Mouse (Mus musculus) liver, postnatal 0 days (tissue): ENCODE measurements around the gene Mpdz. TPM values are rescaled to one million over a fixed set of nuclear protein-coding genes. Genes with fewer than 3 reads are reported as not detected.

Experiments
- ATAC-seq: fragments of 200-750 bp; cut with Nextera tagmentation; 2 replicates; pipeline ENCODE4 v1.8.0; 2017; ENCODE audit warnings: mild to moderate bottlenecking, moderate library complexity
- DNase-seq: peaks from one replicate; pipeline ENCODE4 v3.0.0-alpha.2; 2016
- H3K27ac ChIP-seq: fragments of 300-500 bp; sonication (generic); 2 replicates; pipeline ENCODE4 v1.5.1; 2014; ENCODE audit warnings: antibody characterized with exemption, moderate library complexity, mild to moderate bottlenecking, low read depth
- H3K27me3 ChIP-seq: fragments of 300-500 bp; sonication (generic); 2 replicates; pipeline ENCODE4 v1.6.1; 2014; ENCODE audit warnings: low read length, control low read depth, mixed read lengths; ENCODE audit not compliant: insufficient read depth
- H3K36me3 ChIP-seq: fragments of 300-500 bp; sonication (generic); replicated peaks from 2 replicates; pipeline ENCODE4 v1.6.1; 2014; ENCODE audit warnings: mild to moderate bottlenecking, control low read depth, low read length, moderate library complexity, mixed read lengths; ENCODE audit not compliant: insufficient read depth
- H3K4me1 ChIP-seq: fragments of 300-500 bp; sonication (generic); 2 replicates; pipeline ENCODE4 v1.6.1; 2014; ENCODE audit warnings: antibody characterized with exemption, mild to moderate bottlenecking, control low read depth; ENCODE audit not compliant: insufficient read depth
- H3K4me2 ChIP-seq: fragments of 300-500 bp; sonication (generic); 2 replicates; pipeline ENCODE4 v1.6.1; 2014; ENCODE audit warnings: low read depth, mild to moderate bottlenecking, low read length, moderate library complexity, mixed read lengths
- H3K4me3 ChIP-seq: fragments of 300-500 bp; sonication (generic); 2 replicates; pipeline ENCODE4 v1.5.1; 2014; ENCODE audit warnings: low read depth, low read length
- H3K9ac ChIP-seq: fragments of 300-500 bp; sonication (generic); replicated peaks from 2 replicates; pipeline ENCODE4 v1.6.1; 2014; ENCODE audit warnings: mild to moderate bottlenecking, moderate library complexity
- H3K9me3 ChIP-seq: fragments of 300-500 bp; sonication (generic); 2 replicates; pipeline ENCODE4 v1.6.1; 2016; ENCODE audit warnings: mild to moderate bottlenecking, control low read depth, low read length, mixed read lengths
- CTCF ChIP-seq: sonication (generic); IDR thresholded peaks from 2 replicates; pipeline ENCODE4 v1.5.1; 2016; ENCODE audit warnings: antibody characterized with exemption, low read depth
- EP300 ChIP-seq: IDR thresholded peaks from 2 replicates; pipeline ENCODE4 v1.6.1; 2016; ENCODE audit warnings: antibody characterized with exemption, low read depth, mild to moderate bottlenecking
- WGBS: fragments of 180-500 bp; shearing (Covaris S2); extraction: QIAGEN DNeasy Blood & Tissue Kit; methylation state at CpG from one replicate; pipeline ENCODE4 v1.1.7; 2014; ENCODE audit not compliant: insufficient replicate concordance; 5-methylcytosine and 5-hydroxymethylcytosine counted together
- polyA plus RNA-seq: library from polyadenylated mRNA; unstranded; fragments of >200 nt; fragmentation: Nextera tagmentation; extraction: Ambion mirVana; gene quantifications from 2 replicates; pipeline ENCODE4 v1.2.1, GENCODE M21; 2015

Mpdz gene
- polyA plus RNA-seq, 1 experiment from 2014 or later: 2.7 TPM

DNA sequence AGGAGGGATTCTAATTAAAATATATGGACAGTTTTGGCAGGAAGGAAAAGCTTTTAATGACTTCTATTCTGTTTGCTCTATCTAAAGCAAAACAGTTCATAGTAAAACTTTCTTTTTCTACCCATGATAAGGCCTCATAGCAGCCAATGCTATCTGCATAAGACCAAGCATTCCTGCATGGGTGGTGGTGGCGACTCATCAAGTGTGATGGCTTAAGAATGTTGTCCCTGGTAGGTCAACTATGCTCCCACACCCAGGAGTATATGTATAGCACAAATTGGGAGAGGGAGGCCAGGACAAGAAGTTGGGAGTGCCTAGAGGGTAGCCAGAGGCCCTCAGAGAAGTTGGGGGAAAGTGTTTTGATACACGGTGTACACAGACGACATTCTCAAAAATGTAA is 140.6 kb downstream of the Mpdz start:
- no peak overlapping the region for H3K27ac ChIP-seq
- no peak overlapping the region for H3K4me3 ChIP-seq
- DNase-seq (no peak), ATAC-seq (no peak)
- no peak overlapping the region for H3K4me2 ChIP-seq
- no peaks in the 10 kb centered on the region for H3K27me3 ChIP-seq
- H3K36me3 ChIP-seq: no peaks in the 10 kb centered on the region
- no peak overlapping the region for H3K9ac ChIP-seq
- 76% methylated on average over 3 of the region's 3 CpGs for WGBS
- no peaks in the 10 kb centered on the region for H3K9me3 ChIP-seq
- no peaks in the 10 kb centered on the region for H3K4me1 ChIP-seq
- TF ChIP-seq EP300 (no peak), CTCF (no peak)

- Histone ChIP-seq H3K27me3 (no peaks in the 10 kb centered on the region), H3K9me3 (no peaks in the 10 kb centered on the region), H3K4me2 (no peak overlapping the region), H3K27ac (no peak overlapping the region), H3K9ac (no peak overlapping the region), H3K36me3 (no peaks in the 10 kb centered on the region), H3K4me3 (no peak overlapping the region), H3K4me1 (no peaks in the 10 kb centered on the region)
- DNase-seq (no peak), ATAC-seq (no peak)
- no peak for TF ChIP-seq CTCF
- no peak for TF ChIP-seq EP300
- WGBS: 72% methylated on average over 4 of the region's 4 CpGs
These were observed 144.2 kb downstream of the Mpdz start for GRCm38 (mm10) chr4:81298384-81298783.

DNA sequence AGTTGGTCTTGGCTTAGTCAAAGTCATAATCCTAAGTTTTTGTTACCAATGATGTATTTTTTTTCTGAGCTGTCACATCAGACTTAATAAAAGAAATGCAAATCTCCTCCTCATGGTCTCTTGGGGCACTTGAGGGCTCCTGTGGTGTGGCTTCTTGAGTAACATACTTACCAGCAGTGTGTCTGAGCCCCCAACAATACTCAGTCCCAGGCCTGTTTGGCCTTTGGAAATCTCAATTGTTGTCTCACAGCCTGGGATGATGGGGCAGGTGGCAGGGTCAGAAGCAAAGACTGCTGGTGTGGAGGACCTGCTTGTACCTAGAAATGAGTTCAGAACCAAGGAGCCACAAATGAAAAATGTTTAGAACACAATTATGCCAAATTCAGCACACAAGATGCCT is 149.3 kb downstream of the Mpdz start:
- Histone ChIP-seq H3K4me3 (no peak overlapping the region), H3K27ac (no peak overlapping the region), H3K36me3 (no peaks in the 10 kb centered on the region), H3K9ac (no peak overlapping the region), H3K4me1 (no peaks in the 10 kb centered on the region), H3K9me3 (no peaks in the 10 kb centered on the region), H3K4me2 (no peak overlapping the region), H3K27me3 (no peaks in the 10 kb centered on the region)
- TF ChIP-seq EP300 (no peak), CTCF (no peak)
- no peak for DNase-seq
- no peak for ATAC-seq

GRCm38 (mm10) chr4:81285564-81285963 is 157.1 kb downstream of the Mpdz start:
- no peak for TF ChIP-seq CTCF
- no peak for TF ChIP-seq EP300
- Histone ChIP-seq H3K36me3 (no peaks in the 10 kb centered on the region; the same call in 1 of the 2 replicates), H3K4me1 (no peaks in the 10 kb centered on the region), H3K4me3 (no peak overlapping the region), H3K27ac (no peak overlapping the region), H3K9me3 (no peaks in the 10 kb centered on the region), H3K9ac (no peak overlapping the region), H3K27me3 (no peaks in the 10 kb centered on the region), H3K4me2 (no peak overlapping the region)
- DNase-seq (no peak), ATAC-seq (no peak)
- WGBS: 86% methylated on average over 4 of the region's 4 CpGs

DNA sequence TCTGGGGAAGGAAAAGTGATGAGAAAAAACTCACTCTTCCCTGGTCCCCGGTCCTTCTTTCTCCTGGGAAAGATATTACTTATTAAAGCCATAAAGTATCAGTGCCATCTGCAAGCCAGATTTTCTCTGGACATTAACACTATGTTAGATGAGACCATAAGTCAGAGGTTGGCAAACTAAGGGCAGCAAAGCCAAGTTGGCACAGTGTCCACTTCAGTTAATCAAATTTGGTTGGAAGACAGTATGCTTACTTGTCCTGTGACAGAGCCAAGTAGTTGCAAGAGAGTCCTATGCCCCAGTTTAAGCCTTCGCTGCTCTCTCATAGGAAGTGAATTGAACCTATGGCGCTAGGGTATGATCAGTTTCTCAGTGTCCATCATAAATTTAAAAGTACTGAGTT is 159.0 kb downstream of the Mpdz start:
- 85% methylated on average over 3 of the region's 3 CpGs for WGBS
- no peak for DNase-seq
- no peak for ATAC-seq

DNA sequence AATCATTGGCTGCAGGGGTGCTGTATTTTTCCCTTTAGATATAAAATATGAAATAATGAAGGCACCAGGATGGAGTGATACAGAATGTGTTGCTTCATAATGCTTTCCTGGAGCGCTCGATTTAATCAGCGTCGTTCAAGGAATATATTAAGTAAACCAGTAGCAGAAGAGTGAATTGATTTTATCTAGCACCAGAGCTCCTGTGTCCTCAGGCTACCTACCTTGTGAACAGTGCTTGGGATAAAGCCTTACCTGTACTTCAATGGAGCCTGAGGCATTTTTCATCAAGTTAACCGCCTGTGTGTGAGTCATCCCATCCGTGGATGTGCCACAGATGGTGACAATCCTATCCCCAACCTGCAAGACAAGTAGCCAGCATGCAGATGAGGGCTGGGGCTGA is 159.5 kb downstream of the Mpdz start:
- Histone ChIP-seq H3K9ac (no peak overlapping the region), H3K4me2 (no peak overlapping the region), H3K9me3 (no peaks in the 10 kb centered on the region), H3K27ac (no peak overlapping the region), H3K27me3 (no peaks in the 10 kb centered on the region), H3K36me3 (no peaks in the 10 kb centered on the region; the same call in 1 of the 2 replicates), H3K4me3 (no peak overlapping the region), H3K4me1 (no peaks in the 10 kb centered on the region)
- TF ChIP-seq EP300 (no peak), CTCF (no peak)
- DNase-seq: no peak
- 90% methylated on average over 6 of the region's 6 CpGs for WGBS
- ATAC-seq: no peak

More for the DNA sequence above, 159.0 kb downstream of the Mpdz start:
- Histone ChIP-seq H3K36me3 (no peaks in the 10 kb centered on the region; the same call in 1 of the 2 replicates), H3K27me3 (no peaks in the 10 kb centered on the region), H3K9ac (no peak overlapping the region), H3K4me2 (no peak overlapping the region), H3K4me1 (no peaks in the 10 kb centered on the region), H3K4me3 (no peak overlapping the region), H3K9me3 (no peaks in the 10 kb centered on the region), H3K27ac (no peak overlapping the region)
- TF ChIP-seq CTCF: no peak
- no peak for TF ChIP-seq EP300

DNA sequence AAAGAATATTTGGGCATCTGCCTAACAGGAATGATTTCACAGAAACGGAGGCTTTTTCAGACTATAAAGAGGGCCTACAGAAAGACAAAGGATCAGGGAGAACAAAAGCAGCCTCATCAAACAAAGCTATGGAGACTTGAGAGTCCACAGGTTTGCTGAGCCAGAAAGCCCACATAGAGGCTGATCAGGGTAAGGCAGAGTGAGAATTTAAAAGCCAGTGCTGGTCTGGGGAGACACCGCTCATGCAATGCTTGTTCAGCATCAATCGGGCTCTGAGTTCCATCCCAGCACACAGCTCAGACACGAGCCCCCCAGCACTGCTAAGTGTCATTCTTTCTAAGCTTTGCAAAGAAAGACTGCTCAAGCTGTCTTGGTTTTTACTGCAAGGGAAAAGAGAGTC is 162.5 kb downstream of the Mpdz start:
- 74% methylated on average over 4 of the region's 4 CpGs for WGBS
- H3K27ac ChIP-seq: no peak overlapping the region

More for the DNA sequence above, 162.5 kb downstream of the Mpdz start:
- DNase-seq (no peak), ATAC-seq (no peak)
- H3K4me1 ChIP-seq: no peaks in the 10 kb centered on the region; the same call in 1 of the 2 replicates
- H3K9me3 ChIP-seq: no peaks in the 10 kb centered on the region
- H3K9ac ChIP-seq: no peak overlapping the region
- H3K4me2 ChIP-seq: no peak overlapping the region
- no peak overlapping the region for H3K4me3 ChIP-seq
- no peak for TF ChIP-seq CTCF
- TF ChIP-seq EP300: no peak
- H3K36me3 ChIP-seq: no peaks in the 10 kb centered on the region; the same call in 1 of the 2 replicates
- no peaks in the 10 kb centered on the region for H3K27me3 ChIP-seq
